Mouse (Mus musculus) urinary bladder, postnatal 14 days (tissue): ENCODE measurements around the gene Fam208b.
"Not testable (repeated sequence)": the region's sequence is repeated elsewhere in the genome, so short reads cannot be mapped to it uniquely, and the experiment has no call there.

Experiments
- DNase-seq: peaks from one replicate; pipeline ENCODE4 v3.0.0; 2021; ENCODE audit warnings: low spot score

Gene Fam208b

GRCm38 (mm10) chr13:3519357-3519756 is 91.6 kb downstream of the Fam208b start:
- DNase-seq, result not testable (repeated sequence)
